Mouse (Mus musculus) testis, postnatal 14 days (tissue): ENCODE data around the gene Mrps18c.

Experiments
- DNase-seq: peaks from one replicate; pipeline ENCODE4 v3.0.0; 2021; ENCODE audit warnings: low spot score

The Mrps18c gene

GRCm38 (mm10) chr5:100826531-100826930 is 28.1 kb downstream of the Mrps18c start:
- DNase-seq, result no peak

DNA sequence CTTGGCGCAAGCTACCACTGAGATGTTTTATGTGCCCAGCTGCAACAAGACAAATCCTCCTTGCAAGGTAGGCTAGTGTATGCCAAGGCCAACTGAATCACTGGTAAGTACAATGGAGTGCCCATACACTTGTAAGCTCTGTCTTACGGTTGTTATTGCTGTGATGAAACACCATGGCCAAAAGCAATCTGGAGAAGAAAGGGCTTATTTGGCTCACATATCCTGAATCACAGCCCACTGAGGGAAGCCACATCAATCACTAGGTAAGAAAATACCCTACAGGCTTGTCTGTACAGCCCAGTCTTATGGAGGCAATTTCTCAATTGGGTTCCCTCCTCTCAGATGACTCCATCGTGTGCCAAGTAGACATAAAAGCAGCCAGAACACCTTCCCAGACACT is 30.3 kb downstream of the Mrps18c start:
- DNase-seq, result no peak

DNA sequence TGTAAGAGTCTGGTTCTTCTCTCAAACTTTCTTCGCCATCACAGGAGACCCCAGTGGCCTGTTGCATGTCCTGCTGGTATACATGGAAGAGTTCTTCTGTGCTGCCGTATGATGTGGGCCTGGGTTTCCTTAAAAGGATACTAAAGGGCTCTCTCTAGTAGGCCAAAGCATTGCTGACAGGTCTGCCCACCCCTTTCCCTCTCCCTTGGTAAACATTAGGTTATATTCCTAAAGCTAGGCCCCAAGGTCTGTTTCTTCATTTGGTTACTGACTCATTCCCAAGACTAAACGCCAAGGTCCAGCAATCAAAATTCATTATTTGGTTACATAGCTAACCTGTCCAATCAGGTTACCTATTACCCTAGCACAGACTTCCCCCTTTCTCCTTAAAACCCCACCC is 34.3 kb downstream of the Mrps18c start:
- no peak for DNase-seq

DNA sequence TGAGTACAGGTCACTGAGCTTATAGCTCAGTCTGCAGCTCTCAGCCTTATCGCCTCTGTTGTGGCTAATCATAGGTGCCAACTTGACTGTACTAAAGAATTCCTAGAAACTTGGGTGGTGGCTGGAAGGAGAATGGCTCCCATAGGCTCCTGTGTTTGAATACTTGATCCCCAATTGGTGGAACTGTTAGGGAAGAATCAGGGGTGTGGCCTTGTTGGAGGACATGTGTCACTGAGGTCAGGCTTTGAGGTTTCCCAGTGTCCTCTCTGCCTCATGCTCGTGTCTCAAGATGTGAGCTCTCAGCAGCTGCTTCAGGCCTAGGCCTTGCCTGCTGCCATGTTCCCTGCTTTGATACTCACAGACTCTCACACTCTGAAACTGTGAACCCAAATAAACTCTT is 35.4 kb downstream of the Mrps18c start:
- no peak for DNase-seq

DNA sequence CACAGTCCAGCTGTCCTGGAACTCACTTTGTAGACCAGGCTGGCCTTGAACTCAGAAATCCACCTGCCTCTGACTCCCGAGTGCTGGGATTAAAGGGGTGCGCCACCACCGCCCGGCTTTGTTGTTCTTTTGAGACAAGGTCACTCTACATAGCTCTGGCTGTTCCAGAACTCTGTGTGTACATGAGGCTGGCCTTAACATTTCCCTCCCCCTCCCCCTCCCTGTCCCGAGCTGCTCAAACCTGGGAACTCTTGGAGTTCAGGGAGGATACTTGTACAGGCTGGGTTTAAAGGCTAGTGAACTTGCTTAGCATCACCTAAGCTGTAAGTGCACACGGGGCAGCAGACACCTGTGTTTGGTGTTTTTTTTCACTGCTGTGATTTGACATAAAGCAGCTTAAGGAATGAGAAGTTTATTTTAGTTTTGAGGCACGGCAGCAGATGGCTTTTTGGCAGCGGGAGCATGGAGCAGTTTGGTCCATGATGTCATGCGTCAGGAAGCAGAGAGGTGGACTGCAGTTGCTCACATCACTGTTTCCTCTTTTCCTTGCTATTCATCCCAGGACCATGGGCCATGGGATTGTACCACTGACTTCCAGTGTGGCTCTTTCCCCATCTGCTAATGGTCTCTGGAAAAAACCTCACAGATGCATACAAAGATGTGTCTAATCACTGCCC is 37.6 kb downstream of the Mrps18c start:
- no peak for DNase-seq

- DNase-seq, result no peak
These were observed 39.5 kb downstream of the Mrps18c start for GRCm38 (mm10) chr5:100837907-100838306.

DNA sequence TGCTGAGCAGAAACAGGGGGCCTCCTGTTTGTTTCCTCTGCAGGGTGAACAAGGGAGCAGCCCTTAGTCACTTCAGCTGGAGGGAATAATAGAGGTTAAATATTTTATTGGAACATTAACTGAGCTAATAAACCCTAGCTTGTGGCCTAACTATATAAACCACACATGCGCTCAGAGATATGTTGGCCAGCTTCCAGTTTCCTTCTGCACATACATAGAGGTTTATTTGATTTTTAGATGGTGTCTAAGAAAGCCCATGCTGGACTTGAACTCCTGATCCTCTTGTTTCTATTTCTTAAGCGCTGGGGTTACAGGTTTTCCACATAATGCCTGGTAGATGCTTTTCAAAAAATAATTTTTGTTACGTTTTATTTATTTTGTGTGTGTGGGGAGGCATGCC is 46.1 kb downstream of the Mrps18c start:
- no peak for DNase-seq

- no peak for DNase-seq
These were observed 47.0 kb downstream of the Mrps18c start, which contains the start of gene Gpat3 for GRCm38 (mm10) chr5:100845485-100845847. Gene Gpat3, plus strand, starts transcription at chr5:100845713.

GRCm38 (mm10) chr5:100845848-100846598 is 47.6 kb downstream of the Mrps18c start:
- DNase-seq, result peak; percentile 27

GRCm38 (mm10) chr5:100846599-100846920 is 48.1 kb downstream of the Mrps18c start:
- DNase-seq, result no peak

- no peak for DNase-seq
These were observed 48.7 kb downstream of the Mrps18c start for GRCm38 (mm10) chr5:100847143-100847542.

GRCm38 (mm10) chr5:100853963-100854362 is 55.5 kb downstream of the Mrps18c start:
- DNase-seq, result no peak
